Mouse (Mus musculus): ENCODE measurements at regions not wholly inside any gene's neighbourhood (a gene's known extent, or its start where the extent isn't known, plus 50 kb on each side); places are given as distances from the start of the nearest gene placed in this dataset.

DNA sequence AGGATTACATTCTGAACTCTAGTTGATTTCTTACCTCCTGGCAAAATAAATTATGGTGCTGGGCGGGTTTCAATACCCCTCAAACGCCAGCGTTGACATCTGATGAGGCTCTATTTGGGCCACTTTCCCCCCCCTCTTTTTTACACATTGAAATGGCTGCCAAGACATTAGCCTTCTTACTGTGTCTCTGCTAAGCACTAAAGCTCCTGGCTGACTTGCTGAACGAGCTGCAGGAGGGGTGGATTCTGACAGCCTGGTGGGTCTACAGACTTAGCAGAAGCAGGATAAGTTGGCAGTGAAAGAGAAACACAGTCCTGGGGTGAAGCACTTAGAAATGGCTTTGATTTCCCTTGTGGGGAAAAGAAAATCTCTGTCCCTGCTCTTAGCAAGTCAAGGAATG lies 172.9 kb downstream of the Dmrt2 start:
- TF ChIP-seq CTCF (IDR thresholded peaks at IDR 0.05; ENCODE audit: borderline replicate concordance, control insufficient read depth, extremely low read depth, insufficient read depth, low read length, poor library complexity): no peak
- no peak for TF ChIP-seq POLR2A (IDR thresholded peaks at IDR 0.05; ENCODE audit: control insufficient read depth, extremely low read depth, insufficient read depth, low read length, poor library complexity)

All from thymus, adult 2 months (tissue).